Mouse (Mus musculus): ENCODE results near the gene Mmp7. TPM values are rescaled to one million over a fixed set of nuclear protein-coding genes. Genes with fewer than 3 reads are reported as not detected.

The Mmp7 gene
- polyA plus RNA-seq, 1 experiment from 2014 or later = not detected

- H3K27ac ChIP-seq = no peak overlapping the region
Observed at GRCm38 (mm10) chr9:7748881-7749280, 57.0 kb downstream of the Mmp7 start.

More at GRCm38 (mm10) chr9:7748881-7749280, 57.0 kb downstream of the Mmp7 start:
- H3K9ac ChIP-seq = no peak overlapping the region
- no peak overlapping the region for H3K4me3 ChIP-seq
- H3K9me3 ChIP-seq = no peaks in the 10 kb centered on the region
- H3K36me3 ChIP-seq = no peaks in the 10 kb centered on the region
- no peaks in the 10 kb centered on the region for H3K27me3 ChIP-seq
- no peak for ATAC-seq (ENCODE audit: insufficient number of reproducible peaks, insufficient read depth, low FRiP score, low TSS enrichment)
- no peaks in the 10 kb centered on the region for H3K4me1 ChIP-seq
- WGBS = 80% methylated on average over 3 of the region's 3 CpGs
- H3K4me2 ChIP-seq (replicated peaks) = no peak overlapping the region

Other genes starting within 250 kb of the Mmp7 start
- not detected in 2 replicates for gene Mmp3, start 246.3 kb upstream of the Mmp7 start, polyA plus RNA-seq (2016; fragmentation: Nextera tagmentation; extraction: Ambion mirVana)
- gene Mmp10, start 189.7 kb upstream of the Mmp7 start, polyA plus RNA-seq (2016; fragmentation: Nextera tagmentation; extraction: Ambion mirVana) = not detected in 2 replicates
- gene Mmp8, start 133.6 kb upstream of the Mmp7 start, polyA plus RNA-seq (2016; fragmentation: Nextera tagmentation; extraction: Ambion mirVana) = 0.24 and 0.55 TPM in 2 replicates
- gene Mmp27, start 120.7 kb upstream of the Mmp7 start, polyA plus RNA-seq (2016; fragmentation: Nextera tagmentation; extraction: Ambion mirVana) = not detected in 2 replicates
- gene Mmp20, start 63.9 kb upstream of the Mmp7 start, polyA plus RNA-seq (2016; fragmentation: Nextera tagmentation; extraction: Ambion mirVana) = not detected in 2 replicates
- gene Tmem123, start 72.0 kb downstream of the Mmp7 start, polyA plus RNA-seq (2016; fragmentation: Nextera tagmentation; extraction: Ambion mirVana) = 67.1 and 79.7 TPM in 2 replicates
- 43.2 and 47.1 TPM in 2 replicates for gene Birc2, start 145.0 kb downstream of the Mmp7 start, polyA plus RNA-seq (2016; fragmentation: Nextera tagmentation; extraction: Ambion mirVana)
- gene Birc3, start 181.1 kb downstream of the Mmp7 start, polyA plus RNA-seq (2016; fragmentation: Nextera tagmentation; extraction: Ambion mirVana) = 8.7 and 8.8 TPM in 2 replicates

Data from embryonic facial prominence, embryonic 12.5 days (tissue).